22 mouse cellular contexts compared by ENCODE assay signal in the genomic region with DNA sequence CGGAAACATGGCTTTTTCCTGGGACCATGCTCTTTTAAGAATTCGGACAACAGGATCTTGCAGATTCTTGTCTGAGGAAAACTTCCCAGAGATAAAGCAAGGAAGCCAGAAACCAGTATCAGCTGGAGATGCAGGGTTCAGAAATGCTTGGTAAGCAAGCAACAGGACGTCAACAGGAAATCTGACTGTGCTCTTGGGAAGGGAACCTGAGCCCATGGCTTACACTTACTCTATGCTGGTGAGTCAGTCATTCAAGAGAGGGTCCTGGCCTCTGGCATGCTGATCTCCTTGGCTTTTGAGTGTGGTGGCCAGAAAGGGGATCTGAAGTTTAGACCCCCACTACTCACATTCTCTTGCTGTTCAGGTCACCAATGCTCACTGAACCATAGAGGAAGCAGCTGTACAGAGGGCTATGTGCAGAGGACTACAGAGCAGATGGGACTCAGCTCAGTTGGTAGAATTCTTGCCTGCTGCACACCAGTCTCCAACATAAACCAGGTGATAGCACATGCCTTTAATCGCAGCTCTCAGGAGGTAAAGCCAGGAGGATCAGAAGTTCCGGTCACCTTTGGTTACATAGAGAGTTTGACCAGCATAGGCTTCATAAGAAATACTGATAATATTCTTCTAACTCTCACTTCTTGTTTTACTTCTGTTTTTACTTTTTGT. TPM values are rescaled to one million over a fixed set of nuclear protein-coding genes. Genes with fewer than 3 reads are reported as not detected.
A peak's percentile ranks its signal among the peaks of the same experiment; 100 is the strongest.
DNase-seq lines count a peak whose midpoint lies in the region; ATAC-seq lines count a peak whose summit lies in the region.
"Had no signal": no experiment of that assay in that cellular context is flagged by ENCODE, and none has a peak within 500 bp of the region (broad histone marks: within the 10 kb centered on the region; RNA-seq: fewer than 3 reads in every experiment).

No protein-coding gene starts in this region.

- no peaks in the 10 kb centered on the region; the same call in 1 of the 2 replicates for H3K27me3 ChIP-seq in hindbrain, embryonic 10.5 days (ENCODE audit: insufficient read depth, poor library complexity, severe bottlenecking)
- H3K27me3 ChIP-seq in hindbrain, embryonic 12.5 days: no peaks in the 10 kb centered on the region
- peaks cover 3% of the 10 kb centered on the region for H3K27me3 ChIP-seq in megakaryocyte, embryonic 14.5 days (replicated peaks)
- H3K27me3 ChIP-seq: limb, embryonic 15.5 days had no signal

- no peak overlapping the region for H3K9ac ChIP-seq in hindbrain, embryonic 12.5 days
- H3K9ac ChIP-seq: forebrain, embryonic 12.5 days; hindbrain, embryonic 13.5 days; limb, embryonic 15.5 days had no signal

- H3K4me3 ChIP-seq in hindbrain, embryonic 10.5 days: no peak overlapping the region
- H3K4me3 ChIP-seq in hindbrain, embryonic 12.5 days: no peak overlapping the region
- H3K4me3 ChIP-seq in megakaryocyte, embryonic 14.5 days (replicated peaks): peak overlapping the region; percentile 15
- H3K4me3 ChIP-seq: forebrain, embryonic 12.5 days; hindbrain, embryonic 13.5 days; limb, embryonic 15.5 days had no signal

- no peaks in the 10 kb centered on the region for H3K36me3 ChIP-seq in hindbrain, embryonic 10.5 days
- H3K36me3 ChIP-seq in hindbrain, embryonic 12.5 days: no peaks in the 10 kb centered on the region
- H3K36me3 ChIP-seq in megakaryocyte, embryonic 14.5 days (replicated peaks; ENCODE audit: low read length): no peaks in the 10 kb centered on the region
- H3K36me3 ChIP-seq: forebrain, embryonic 12.5 days; hindbrain, embryonic 13.5 days; limb, embryonic 15.5 days had no signal

- no peak for ATAC-seq in hindbrain, embryonic 12.5 days (ENCODE audit: low FRiP score)
- ATAC-seq in megakaryocyte, adult 5-6 weeks (ENCODE audit: poor library complexity, severe bottlenecking): no peak
- peak; percentile 8 for ATAC-seq in granulocyte monocyte progenitor cell, adult 5-6 weeks (replicated peaks; ENCODE audit: poor library complexity, severe bottlenecking)
- ATAC-seq: intestine, postnatal 0 days had no signal

- no peak overlapping the region for H3K4me2 ChIP-seq in hindbrain, embryonic 12.5 days (replicated peaks)
- H3K4me2 ChIP-seq: forebrain, embryonic 12.5 days; hindbrain, embryonic 13.5 days; limb, embryonic 15.5 days; midbrain, embryonic 11.5 days had no signal

- H3K27ac ChIP-seq in hindbrain, embryonic 10.5 days: no peak overlapping the region
- no peak overlapping the region for H3K27ac ChIP-seq in hindbrain, embryonic 12.5 days
- H3K27ac ChIP-seq: forebrain, embryonic 12.5 days; hindbrain, embryonic 13.5 days; limb, embryonic 15.5 days had no signal

- no peaks in the 10 kb centered on the region for H3K9me3 ChIP-seq in hindbrain, embryonic 10.5 days
- H3K9me3 ChIP-seq in hindbrain, embryonic 12.5 days (replicated peaks): no peaks in the 10 kb centered on the region
- H3K9me3 ChIP-seq in megakaryocyte, embryonic 14.5 days: no peaks in the 10 kb centered on the region
- H3K9me3 ChIP-seq: forebrain, embryonic 12.5 days; hindbrain, embryonic 13.5 days; limb, embryonic 15.5 days had no signal

- WGBS in hindbrain, embryonic 10.5 days: 79% methylated on average over 5 of the region's 5 CpGs
- 74% methylated on average over 5 of the region's 5 CpGs for WGBS in hindbrain, embryonic 12.5 days

- peaks cover 7% of the 10 kb centered on the region for H3K4me1 ChIP-seq in hindbrain, embryonic 10.5 days (replicated peaks)
- no peaks in the 10 kb centered on the region for H3K4me1 ChIP-seq in hindbrain, embryonic 12.5 days
- peaks cover 51% of the 10 kb centered on the region for H3K4me1 ChIP-seq in megakaryocyte, embryonic 14.5 days
- H3K4me1 ChIP-seq: forebrain, embryonic 12.5 days; hindbrain, embryonic 13.5 days; limb, embryonic 15.5 days had no signal

- peak; percentile 10 for DNase-seq in hindbrain, embryonic 10.5 days (ENCODE audit: low spot score)
- no peak for DNase-seq in adrenal gland, postnatal 4 days (ENCODE audit: low spot score in 2 of 2)
- no peak for DNase-seq in gastrocnemius, adult 8-10 months (ENCODE audit: low spot score in 2 of 2)
- DNase-seq: cerebellum, adult 11-12 months; cerebellum, postnatal 36 days; gastrocnemius, postnatal 14 days; layer of hippocampus, postnatal 36 days; lung, postnatal 10 days; thymus, postnatal 4 days had no signal

RNA-seq across cellular contexts. Expression of a gene that starts 3.1 kb away (rescaled TPM):
- polyA plus RNA-seq in hindbrain, embryonic 10.5 days (2016; fragmentation: Nextera tagmentation; extraction: Ambion mirVana): 0.07 TPM in 1 of 2 replicates, not detected in the other
- polyA plus RNA-seq in hindbrain, embryonic 12.5 days (2016; fragmentation: Nextera tagmentation; extraction: Ambion mirVana): 0.08 TPM in 1 of 2 replicates, not detected in the other
- not detected in 2 replicates for polyA plus RNA-seq in megakaryocyte, embryonic 14.5 days (2012; ENCODE audit: insufficient read depth, low replicate concordance)
- total RNA-seq in megakaryocyte, adult 5-6 weeks (2015): 0.02 and 0.07 TPM in 2 replicates
- not detected in 2 replicates for total RNA-seq in megakaryocyte, adult 5-6 weeks (2017)
- 0.15 TPM in 1 of 2 replicates, not detected in the other for total RNA-seq in granulocyte monocyte progenitor cell, adult 5-6 weeks (2014; fragmentation: Nextera tagmentation)
- total RNA-seq in granulocyte monocyte progenitor cell, adult 5-6 weeks (2017): not detected in 2 replicates
- 1 to 10 TPM in 1 of 2 experiments, under 1 TPM in 1; 0.31 to 2.5 TPM for total RNA-seq in adrenal gland, postnatal 4 days (2021)
- not detected for total RNA-seq in gastrocnemius, adult 8-10 months (2022)
- total RNA-seq: layer of hippocampus, postnatal 36 days; left cerebral cortex, postnatal 25 days had no signal
- polyA plus RNA-seq: forebrain, embryonic 12.5 days had no signal

RNA-seq across cellular contexts. Expression of a gene that starts 11.5 kb away (rescaled TPM):
- 14.8 and 15.1 TPM in 2 replicates for polyA plus RNA-seq in hindbrain, embryonic 10.5 days (2016; fragmentation: Nextera tagmentation; extraction: Ambion mirVana)
- 19.5 and 19.6 TPM in 2 replicates for polyA plus RNA-seq in hindbrain, embryonic 12.5 days (2016; fragmentation: Nextera tagmentation; extraction: Ambion mirVana)
- polyA plus RNA-seq in megakaryocyte, embryonic 14.5 days (2012; ENCODE audit: insufficient read depth, low replicate concordance): not detected in 2 replicates
- total RNA-seq in megakaryocyte, adult 5-6 weeks (2015): 0.80 and 1.5 TPM in 2 replicates
- 0.66 TPM in 1 of 2 replicates, not detected in the other for total RNA-seq in megakaryocyte, adult 5-6 weeks (2017)
- total RNA-seq in granulocyte monocyte progenitor cell, adult 5-6 weeks (2014; fragmentation: Nextera tagmentation): not detected in 2 replicates
- 1.5 TPM in 1 of 2 replicates, not detected in the other for total RNA-seq in granulocyte monocyte progenitor cell, adult 5-6 weeks (2017)
- 10 to 100 TPM; 42.3 to 47.3 TPM for total RNA-seq in adrenal gland, postnatal 4 days (2021)
- total RNA-seq in gastrocnemius, adult 8-10 months (2022): 10 to 100 TPM in 1 of 4 experiments, 1 to 10 TPM in 3; 6.8 to 10.2 (median 8.3) TPM

RNA-seq across cellular contexts. Expression of a gene that starts 34.2 kb away (rescaled TPM):
- 0.56 and 0.85 TPM in 2 replicates for polyA plus RNA-seq in hindbrain, embryonic 10.5 days (2016; fragmentation: Nextera tagmentation; extraction: Ambion mirVana)
- 0.67 TPM in 1 of 2 replicates, not detected in the other for polyA plus RNA-seq in hindbrain, embryonic 12.5 days (2016; fragmentation: Nextera tagmentation; extraction: Ambion mirVana)
- polyA plus RNA-seq in megakaryocyte, embryonic 14.5 days (2012; ENCODE audit: insufficient read depth, low replicate concordance): not detected in 2 replicates
- not detected in 2 replicates for total RNA-seq in megakaryocyte, adult 5-6 weeks (2015)
- total RNA-seq in megakaryocyte, adult 5-6 weeks (2017): not detected in 2 replicates
- total RNA-seq in granulocyte monocyte progenitor cell, adult 5-6 weeks (2014; fragmentation: Nextera tagmentation): not detected in 2 replicates
- total RNA-seq in granulocyte monocyte progenitor cell, adult 5-6 weeks (2017): not detected in 2 replicates
- total RNA-seq in adrenal gland, postnatal 4 days (2021): not detected
- not detected for total RNA-seq in gastrocnemius, adult 8-10 months (2022)
- total RNA-seq: gastrocnemius, postnatal 14 days; layer of hippocampus, postnatal 36 days; left cerebral cortex, postnatal 25 days had no signal
- polyA plus RNA-seq: forebrain, embryonic 12.5 days; frontal cortex, adult 2 months; heart, postnatal 0 days; intestine, postnatal 0 days; limb, embryonic 15.5 days; neural tube, embryonic 14.5 days had no signal
